Mouse (Mus musculus): ENCODE measurements at regions not wholly inside any gene's neighbourhood (a gene's known extent, or its start where the extent isn't known, plus 50 kb on each side); places are given as distances from the start of the nearest gene placed in this dataset.

DNA sequence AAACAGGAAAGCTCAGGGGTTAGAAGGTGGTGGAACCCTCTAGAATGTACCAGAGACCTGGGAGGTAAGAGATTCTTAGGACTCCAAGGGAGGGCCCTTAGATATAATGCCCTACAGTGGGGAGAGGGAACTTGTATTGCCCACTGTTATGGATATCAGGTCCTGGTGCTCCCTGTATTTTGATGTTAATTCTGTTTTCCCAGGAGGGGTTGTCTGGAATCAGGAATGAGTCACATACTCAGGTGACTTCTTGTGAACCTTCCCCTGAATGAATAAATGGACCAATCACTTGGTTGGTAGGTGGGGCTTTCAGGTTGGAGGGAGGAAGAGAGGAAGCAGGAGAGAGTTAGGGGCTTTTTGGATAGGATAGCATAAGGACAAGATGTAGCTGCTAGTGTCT is 533.8 kb upstream of the Htr2c start:
- Histone ChIP-seq H3K4me3 (ENCODE audit: low read depth, low read length) (no peak overlapping the region), H3K9me3 (ENCODE audit: low read length) (peaks cover 5% of the 10 kb centered on the region; the same call in 1 of the 2 replicates), H3K27me3 (ENCODE audit: insufficient read depth, low read length) (no peaks in the 10 kb centered on the region), H3K9ac (replicated peaks; ENCODE audit: low read length, poor library complexity, severe bottlenecking) (no peak overlapping the region), H3K4me1 (ENCODE audit: insufficient read depth, low read length) (no peaks in the 10 kb centered on the region), H3K27ac (ENCODE audit: low read depth, low read length) (no peak overlapping the region), H3K36me3 (ENCODE audit: insufficient read depth, low read length) (no peaks in the 10 kb centered on the region), H3K4me2 (ENCODE audit: low read depth, low read length, poor library complexity, severe bottlenecking) (no peak overlapping the region)
- ATAC-seq (ENCODE audit: low FRiP score) (no peak), DNase-seq (ENCODE audit: low spot score) (no peak)
- no peak for TF ChIP-seq CTCF (IDR thresholded peaks at IDR 0.05)

DNA sequence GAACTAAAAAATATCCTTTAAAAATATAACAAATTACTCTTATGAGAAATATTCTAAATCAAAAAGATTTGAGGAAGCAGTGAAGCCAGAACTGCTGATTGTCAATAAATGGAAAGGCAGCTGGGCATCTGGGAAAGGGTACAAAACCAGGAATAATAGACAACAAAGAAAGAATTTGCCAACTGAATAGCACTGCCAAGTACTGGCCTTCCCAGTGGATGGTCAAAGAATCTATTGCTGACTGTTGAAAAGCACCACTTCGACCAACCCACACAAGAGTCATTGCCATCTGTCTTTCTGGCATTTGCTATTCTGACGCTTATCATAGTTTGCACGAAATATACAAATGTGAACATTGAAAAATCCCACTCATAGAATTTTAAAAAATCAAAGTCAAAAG is 502.4 kb upstream of the Htr2c start:
- no peak for TF ChIP-seq CTCF (IDR thresholded peaks at IDR 0.05)
- Histone ChIP-seq H3K9ac (replicated peaks; ENCODE audit: low read length, poor library complexity, severe bottlenecking) (no peak overlapping the region), H3K4me1 (ENCODE audit: insufficient read depth, low read length) (no peaks in the 10 kb centered on the region), H3K4me2 (ENCODE audit: low read depth, low read length, poor library complexity, severe bottlenecking) (no peak overlapping the region), H3K27ac (ENCODE audit: low read depth, low read length) (no peak overlapping the region), H3K4me3 (ENCODE audit: low read depth, low read length) (no peak overlapping the region), H3K9me3 (ENCODE audit: low read length) (no peaks in the 10 kb centered on the region), H3K36me3 (ENCODE audit: insufficient read depth, low read length) (no peaks in the 10 kb centered on the region), H3K27me3 (ENCODE audit: insufficient read depth, low read length) (no peaks in the 10 kb centered on the region)
- DNase-seq (ENCODE audit: low spot score) (peak; percentile 3), ATAC-seq (ENCODE audit: low FRiP score) (no peak)
- WGBS: 66% methylated on average over 3 of the region's 3 CpGs

DNA sequence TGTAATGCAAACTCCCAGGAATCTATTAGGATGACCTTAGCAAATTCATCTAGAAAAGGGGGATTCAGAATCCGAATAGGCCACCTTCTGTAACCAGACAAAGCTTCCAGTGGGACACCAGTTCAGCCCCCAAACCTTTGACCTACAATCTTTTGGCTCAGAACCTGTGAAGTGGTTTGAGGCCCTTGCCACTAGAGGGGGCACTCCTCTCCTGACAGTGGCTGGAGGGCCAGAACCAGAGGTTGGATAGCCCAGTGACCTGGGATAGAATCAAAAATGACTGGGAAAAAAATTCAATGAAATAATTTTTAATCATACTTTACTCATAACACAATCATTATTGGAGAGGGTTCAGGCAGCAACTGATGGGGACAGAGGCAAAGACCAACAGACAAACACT is 484.7 kb upstream of the Htr2c start:
- ATAC-seq (ENCODE audit: low FRiP score): no peak
- DNase-seq (ENCODE audit: low spot score): no peak
- H3K27me3 ChIP-seq (ENCODE audit: insufficient read depth, low read length): no peaks in the 10 kb centered on the region
- H3K36me3 ChIP-seq (ENCODE audit: insufficient read depth, low read length): no peaks in the 10 kb centered on the region
- no peak overlapping the region for H3K27ac ChIP-seq (ENCODE audit: low read depth, low read length)
- no peaks in the 10 kb centered on the region for H3K9me3 ChIP-seq (ENCODE audit: low read length)
- TF ChIP-seq CTCF (IDR thresholded peaks at IDR 0.05): no peak
- WGBS: 33% methylated on average over 1 of the region's 1 CpGs
- no peak overlapping the region for H3K9ac ChIP-seq (replicated peaks; ENCODE audit: low read length, poor library complexity, severe bottlenecking)
- H3K4me2 ChIP-seq (ENCODE audit: low read depth, low read length, poor library complexity, severe bottlenecking): no peak overlapping the region
- no peak overlapping the region for H3K4me3 ChIP-seq (ENCODE audit: low read depth, low read length)
- no peaks in the 10 kb centered on the region for H3K4me1 ChIP-seq (ENCODE audit: insufficient read depth, low read length)

DNA sequence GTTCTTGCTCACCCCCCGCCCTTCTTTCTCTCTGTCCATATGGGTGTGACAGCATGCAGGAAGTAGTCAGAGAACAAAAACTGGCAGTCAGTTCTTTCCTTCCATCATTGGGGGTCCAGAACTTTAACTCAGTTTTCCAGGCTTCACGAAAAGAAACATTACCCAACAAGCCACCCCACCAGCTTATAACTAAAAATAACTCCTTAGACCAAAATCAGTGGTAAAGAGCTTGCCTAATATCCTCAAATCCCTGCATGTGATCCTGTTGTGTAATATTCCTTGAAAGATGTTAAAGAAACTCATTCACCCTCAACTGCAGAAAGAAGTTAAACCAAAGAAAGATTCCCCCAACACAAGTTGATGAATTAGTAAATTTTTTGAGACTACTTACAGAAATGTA is 449.8 kb upstream of the Htr2c start:
- 75% methylated on average over 2 of the region's 2 CpGs for WGBS

DNA sequence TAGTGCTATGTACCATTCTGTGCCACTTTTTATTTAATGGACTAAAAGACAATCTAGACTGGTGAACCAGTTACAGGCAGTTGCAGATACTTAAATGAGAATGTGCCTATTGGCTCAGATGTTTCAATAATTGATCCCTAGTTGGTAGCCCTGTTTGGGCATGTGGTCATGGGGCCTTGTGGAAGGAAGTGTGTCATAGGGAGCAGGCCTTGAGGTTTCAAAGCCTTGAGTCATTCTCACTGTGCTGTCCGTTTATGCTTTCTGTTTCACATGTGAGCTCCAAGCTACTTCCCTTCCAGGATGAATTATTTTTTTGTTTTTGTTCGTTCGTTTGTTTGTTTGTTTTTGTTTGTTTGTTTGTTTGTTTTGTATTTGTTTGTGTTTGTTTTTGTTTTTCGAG is 449.1 kb upstream of the Htr2c start:
- no peaks in the 10 kb centered on the region for H3K4me1 ChIP-seq (ENCODE audit: insufficient read depth, low read length)
- no peak overlapping the region for H3K4me2 ChIP-seq (ENCODE audit: low read depth, low read length, poor library complexity, severe bottlenecking)
- H3K9me3 ChIP-seq (ENCODE audit: low read length): no peaks in the 10 kb centered on the region
- DNase-seq (ENCODE audit: low spot score) (no peak), ATAC-seq (ENCODE audit: low FRiP score) (no peak)
- H3K27ac ChIP-seq (ENCODE audit: low read depth, low read length): no peak overlapping the region
- no peak overlapping the region for H3K4me3 ChIP-seq (ENCODE audit: low read depth, low read length)
- no peak overlapping the region for H3K9ac ChIP-seq (replicated peaks; ENCODE audit: low read length, poor library complexity, severe bottlenecking)
- no peaks in the 10 kb centered on the region for H3K36me3 ChIP-seq (ENCODE audit: insufficient read depth, low read length)
- no peak for TF ChIP-seq CTCF (IDR thresholded peaks at IDR 0.05)
- H3K27me3 ChIP-seq (ENCODE audit: insufficient read depth, low read length): no peaks in the 10 kb centered on the region
- WGBS: 78% methylated on average over 4 of the region's 4 CpGs

More for the DNA sequence above, 449.8 kb upstream of the Htr2c start:
- Histone ChIP-seq H3K4me3 (ENCODE audit: low read depth, low read length) (no peak overlapping the region), H3K27me3 (ENCODE audit: insufficient read depth, low read length) (no peaks in the 10 kb centered on the region), H3K4me2 (ENCODE audit: low read depth, low read length, poor library complexity, severe bottlenecking) (no peak overlapping the region), H3K9ac (replicated peaks; ENCODE audit: low read length, poor library complexity, severe bottlenecking) (no peak overlapping the region), H3K36me3 (ENCODE audit: insufficient read depth, low read length) (no peaks in the 10 kb centered on the region), H3K4me1 (ENCODE audit: insufficient read depth, low read length) (no peaks in the 10 kb centered on the region), H3K27ac (ENCODE audit: low read depth, low read length) (no peak overlapping the region), H3K9me3 (ENCODE audit: low read length) (no peaks in the 10 kb centered on the region)
- ATAC-seq (ENCODE audit: low FRiP score) (no peak), DNase-seq (ENCODE audit: low spot score) (no peak)
- no peak for TF ChIP-seq CTCF (IDR thresholded peaks at IDR 0.05)

DNA sequence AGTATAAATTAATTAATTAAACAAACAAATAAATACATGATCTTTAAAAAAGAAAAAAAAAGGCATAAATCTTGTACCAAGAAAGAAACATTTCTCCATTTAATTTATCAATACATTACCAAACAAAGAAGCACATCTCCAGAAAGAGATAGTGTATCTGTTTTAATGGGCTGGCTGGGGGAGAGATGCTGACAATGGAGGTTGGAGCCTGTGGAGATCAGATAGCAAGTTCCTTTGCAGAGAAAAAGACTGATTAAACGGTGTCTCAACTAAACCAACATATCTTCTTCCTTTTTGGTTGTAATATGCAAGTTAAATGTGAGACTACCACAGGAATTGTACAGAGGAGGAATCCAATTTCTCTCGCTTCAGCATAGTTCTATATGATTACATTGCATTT is 433.5 kb upstream of the Htr2c start:
- no peak for TF ChIP-seq CTCF (IDR thresholded peaks at IDR 0.05)
- no peak for DNase-seq (ENCODE audit: low spot score)
- H3K4me1 ChIP-seq (ENCODE audit: insufficient read depth, low read length): no peaks in the 10 kb centered on the region
- H3K27me3 ChIP-seq (ENCODE audit: insufficient read depth, low read length): no peaks in the 10 kb centered on the region
- no peak overlapping the region for H3K4me2 ChIP-seq (ENCODE audit: low read depth, low read length, poor library complexity, severe bottlenecking)
- 71% methylated on average over 2 of the region's 2 CpGs for WGBS
- H3K9ac ChIP-seq (replicated peaks; ENCODE audit: low read length, poor library complexity, severe bottlenecking): no peak overlapping the region
- no peaks in the 10 kb centered on the region for H3K9me3 ChIP-seq (ENCODE audit: low read length)
- no peaks in the 10 kb centered on the region for H3K36me3 ChIP-seq (ENCODE audit: insufficient read depth, low read length)
- no peak overlapping the region for H3K4me3 ChIP-seq (ENCODE audit: low read depth, low read length)
- ATAC-seq (ENCODE audit: low FRiP score): no peak
- H3K27ac ChIP-seq (ENCODE audit: low read depth, low read length): no peak overlapping the region

DNA sequence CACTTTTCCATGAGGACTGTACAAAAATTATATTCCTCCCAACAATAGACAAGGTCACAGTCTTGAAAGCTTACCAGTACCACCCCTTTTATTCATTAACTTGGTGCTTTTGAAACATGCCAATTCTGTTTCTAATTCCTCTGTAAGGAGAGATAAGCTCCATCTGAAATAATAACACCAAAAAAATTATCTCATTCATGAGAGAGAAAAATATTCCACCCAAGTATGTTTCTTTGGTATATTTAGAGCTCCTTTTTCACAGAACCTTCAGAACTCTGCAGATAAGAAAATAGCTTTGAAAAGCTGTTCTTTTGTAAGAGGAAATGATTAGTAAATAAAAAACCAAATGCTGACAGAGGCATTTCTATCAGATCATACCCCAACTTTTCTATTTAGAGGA is 424.5 kb upstream of the Htr2c start:
- H3K9me3 ChIP-seq (ENCODE audit: low read length): no peaks in the 10 kb centered on the region
- H3K4me2 ChIP-seq (ENCODE audit: low read depth, low read length, poor library complexity, severe bottlenecking): no peak overlapping the region
- no peaks in the 10 kb centered on the region for H3K4me1 ChIP-seq (ENCODE audit: insufficient read depth, low read length)
- no peak overlapping the region for H3K9ac ChIP-seq (replicated peaks; ENCODE audit: low read length, poor library complexity, severe bottlenecking)
- no peak overlapping the region for H3K27ac ChIP-seq (ENCODE audit: low read depth, low read length)
- TF ChIP-seq CTCF (IDR thresholded peaks at IDR 0.05): no peak
- H3K27me3 ChIP-seq (ENCODE audit: insufficient read depth, low read length): no peaks in the 10 kb centered on the region
- H3K4me3 ChIP-seq (ENCODE audit: low read depth, low read length): no peak overlapping the region
- DNase-seq (ENCODE audit: low spot score) (no peak), ATAC-seq (ENCODE audit: low FRiP score) (no peak)
- H3K36me3 ChIP-seq (ENCODE audit: insufficient read depth, low read length): no peaks in the 10 kb centered on the region

Measured in midbrain, postnatal 0 days (tissue).